Mouse (Mus musculus): ENCODE data around the gene Dnah2.
"Not testable (repeated sequence)": the region's sequence is repeated elsewhere in the genome, so short reads cannot be mapped to it uniquely, and the experiment has no call there.

Dnah2 gene

DNA sequence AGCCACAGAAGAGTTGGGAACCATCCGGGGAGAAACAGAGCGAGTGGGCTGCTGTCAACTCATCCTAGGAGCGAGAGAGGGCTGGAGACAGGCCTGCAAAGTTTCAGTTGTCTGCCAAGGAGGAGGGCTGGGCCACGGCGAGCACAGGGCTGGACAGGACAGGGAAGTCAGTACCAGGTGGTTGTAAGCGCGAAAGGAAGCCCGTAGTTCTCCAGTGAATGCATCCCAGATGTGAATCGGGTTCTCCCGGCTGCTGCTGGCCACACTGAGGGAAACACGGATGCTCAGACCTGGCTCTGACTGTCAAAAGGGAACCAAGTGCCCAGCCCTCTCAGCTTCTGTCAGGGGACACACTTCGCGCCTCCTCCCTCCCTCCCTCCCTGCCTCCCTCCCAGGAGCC lies 14.5 kb upstream of the Dnah2 start:
- DNase-seq (ENCODE audit: low spot score in 2 of 2), result no peak

DNA sequence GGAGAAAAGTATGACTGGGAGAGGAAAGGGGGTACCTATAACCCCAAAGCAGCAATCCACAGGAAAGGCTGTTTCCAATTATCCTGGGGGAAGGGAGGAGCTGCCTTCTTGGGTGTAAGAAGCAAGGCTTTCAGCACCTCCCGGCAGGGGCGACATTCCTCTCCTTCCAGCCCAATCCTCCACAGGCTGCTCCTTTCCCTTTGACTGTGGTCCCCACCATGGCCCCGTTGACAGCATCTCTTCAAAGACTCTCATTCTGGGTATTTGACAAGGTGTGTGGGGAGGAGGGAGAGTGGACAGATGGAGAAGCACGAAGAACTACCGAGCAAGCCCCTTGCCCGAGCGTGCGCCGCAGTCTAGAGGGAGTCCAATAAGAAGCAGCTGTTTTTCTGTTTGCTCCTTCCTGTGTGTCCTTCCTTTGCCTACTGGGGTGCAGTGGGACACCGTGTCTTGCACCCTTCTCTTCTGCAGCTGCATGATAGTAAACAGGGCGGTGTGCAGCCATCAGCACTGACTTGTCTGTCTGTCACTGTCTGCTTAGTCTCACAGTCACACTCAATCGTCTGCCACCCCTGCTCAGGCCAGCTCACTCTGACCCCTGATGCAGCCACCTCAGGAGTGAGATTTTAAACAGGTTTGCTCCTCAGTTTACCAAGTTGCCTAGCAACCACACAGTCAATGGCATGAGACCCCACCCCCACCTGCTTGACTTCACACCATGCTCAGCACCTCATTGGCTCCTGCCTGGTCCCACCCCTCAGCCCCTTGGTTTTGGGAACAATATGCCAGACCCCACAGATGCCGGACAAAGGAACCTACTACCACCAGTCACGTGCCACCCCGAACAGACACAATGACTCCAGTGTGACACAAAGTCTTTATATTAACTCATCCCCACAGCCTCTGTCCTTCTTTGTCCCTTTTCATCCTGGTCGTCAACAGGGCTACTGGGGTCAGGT lies 12.3 kb upstream of the Dnah2 start:
- DNase-seq (ENCODE audit: low spot score in 2 of 2), result no peak

DNA sequence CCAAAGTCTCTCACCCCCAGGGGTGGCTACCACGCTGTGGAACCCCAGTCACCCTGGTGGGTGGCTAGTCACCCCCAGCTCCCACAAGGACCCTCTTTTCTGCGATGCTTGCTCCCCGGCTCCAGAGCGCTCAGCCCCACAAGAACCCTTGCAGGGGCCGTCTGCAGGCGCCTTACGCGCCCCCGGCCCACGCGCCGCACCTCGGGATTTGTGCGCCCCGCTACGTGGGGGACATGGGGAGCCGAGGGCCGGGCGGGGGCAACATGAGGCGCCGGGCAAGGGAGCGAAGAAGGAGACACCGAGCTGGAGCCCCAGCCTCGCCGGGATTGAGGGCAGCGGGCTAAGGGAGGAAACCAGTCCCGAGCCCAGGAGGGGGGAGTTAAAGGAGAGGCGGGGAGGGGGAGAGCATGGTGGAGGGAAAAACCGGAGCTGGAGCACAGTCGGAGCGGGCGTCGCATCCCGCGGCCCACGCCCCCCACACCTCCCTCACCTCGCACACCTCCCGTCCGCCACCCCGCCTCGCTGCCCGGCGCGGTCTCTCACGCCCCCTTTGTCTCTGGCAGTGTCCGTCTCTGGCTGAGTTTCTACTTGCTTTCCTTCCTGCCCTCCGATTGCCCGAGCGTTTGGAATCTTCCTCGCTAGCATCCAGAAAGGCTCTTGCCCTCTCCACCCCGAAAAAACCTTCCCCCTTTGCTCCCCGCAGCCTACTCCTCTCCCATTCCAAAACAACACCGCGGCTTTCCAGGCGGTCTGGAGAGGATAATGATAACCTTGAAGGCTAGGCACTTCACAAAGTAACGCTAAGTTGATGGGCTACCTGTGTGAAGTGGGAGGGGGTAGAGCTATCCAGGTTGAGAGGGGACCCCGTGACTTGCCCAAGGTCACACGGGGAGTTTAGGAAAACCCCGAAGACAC lies 11.2 kb upstream of the Dnah2 start, which contains the start of gene Efnb3:
Gene Efnb3, minus strand, starts transcription at position 355 of the 915 bp plus-strand sequence.
- DNase-seq (ENCODE audit: low spot score in 2 of 2), result no peak

- no peak for DNase-seq (ENCODE audit: low spot score in 2 of 2)
Measured at GRCm38 (mm10) chr11:69559183-69559582, 10.3 kb upstream of the Dnah2 start.

- no peak for DNase-seq (ENCODE audit: low spot score in 2 of 2)
Measured at GRCm38 (mm10) chr11:69558756-69559155, 9.8 kb upstream of the Dnah2 start.

GRCm38 (mm10) chr11:69557381-69557958 lies 8.6 kb upstream of the Dnah2 start:
- DNase-seq (ENCODE audit: low spot score in 2 of 2), result no peak

GRCm38 (mm10) chr11:69554539-69555140 lies 5.7 kb upstream of the Dnah2 start:
- DNase-seq (ENCODE audit: low spot score in 2 of 2), result no peak

- DNase-seq (ENCODE audit: low spot score in 2 of 2), result no peak
Measured at GRCm38 (mm10) chr11:69553341-69553721, 4.4 kb upstream of the Dnah2 start.

DNA sequence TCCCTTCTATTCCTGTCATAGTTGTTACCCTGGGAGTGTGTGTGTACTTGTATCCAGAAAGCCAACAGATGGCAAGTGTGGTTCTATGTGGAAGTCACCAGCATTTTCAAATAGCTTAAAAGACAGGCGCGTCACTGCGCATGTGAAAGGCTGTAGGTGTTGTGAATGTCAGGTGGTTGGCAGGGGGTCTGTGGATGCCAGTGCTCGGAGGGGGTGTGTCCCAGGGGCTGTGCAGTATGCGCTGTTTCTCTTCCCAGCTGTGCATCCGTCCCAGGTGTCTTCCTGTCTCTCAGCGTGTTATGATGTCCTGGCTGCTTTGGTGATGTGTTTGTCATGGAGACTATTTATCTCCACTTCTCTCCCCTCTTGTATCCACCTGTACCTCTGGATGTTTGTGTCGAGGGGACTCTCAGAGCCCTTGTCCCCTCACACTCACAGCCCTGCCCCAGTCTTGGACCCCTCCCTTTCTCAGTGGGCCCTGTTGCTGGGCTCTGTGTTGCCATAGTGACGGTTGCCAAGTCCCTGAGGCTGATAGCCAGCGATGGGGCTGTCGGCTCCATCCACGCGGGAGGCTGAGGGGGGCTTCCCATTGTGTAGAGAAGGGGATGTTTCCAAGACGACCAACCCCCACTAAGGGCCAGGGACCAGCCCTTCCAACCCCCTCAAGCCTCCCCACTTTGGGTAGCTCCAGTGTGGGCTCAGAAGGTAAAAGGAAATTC lies 3.9 kb upstream of the Dnah2 start:
- DNase-seq (ENCODE audit: low spot score in 2 of 2), result peak; percentile 67 to 70

DNA sequence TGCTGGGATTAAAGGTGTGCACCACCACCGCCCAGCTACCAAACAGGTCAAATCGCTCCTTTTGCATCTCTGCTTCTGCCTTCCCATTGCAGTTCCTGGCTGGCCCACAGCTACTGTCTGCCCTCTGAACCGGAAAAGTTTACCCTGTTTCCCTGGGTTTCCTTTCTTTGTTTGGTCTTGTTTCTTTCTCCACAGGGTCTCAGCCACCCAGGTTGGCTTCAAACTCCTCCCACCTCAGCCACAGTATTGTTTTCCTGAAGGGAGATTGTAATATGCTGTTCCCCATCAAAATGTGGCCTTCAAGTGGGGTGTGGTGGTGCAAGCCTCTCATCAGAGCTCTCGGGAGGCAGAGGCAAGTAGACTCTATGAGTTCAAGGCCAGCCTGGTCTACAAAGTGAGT lies 2.4 kb upstream of the Dnah2 start:
- no peak for DNase-seq (ENCODE audit: low spot score in 2 of 2)

DNA sequence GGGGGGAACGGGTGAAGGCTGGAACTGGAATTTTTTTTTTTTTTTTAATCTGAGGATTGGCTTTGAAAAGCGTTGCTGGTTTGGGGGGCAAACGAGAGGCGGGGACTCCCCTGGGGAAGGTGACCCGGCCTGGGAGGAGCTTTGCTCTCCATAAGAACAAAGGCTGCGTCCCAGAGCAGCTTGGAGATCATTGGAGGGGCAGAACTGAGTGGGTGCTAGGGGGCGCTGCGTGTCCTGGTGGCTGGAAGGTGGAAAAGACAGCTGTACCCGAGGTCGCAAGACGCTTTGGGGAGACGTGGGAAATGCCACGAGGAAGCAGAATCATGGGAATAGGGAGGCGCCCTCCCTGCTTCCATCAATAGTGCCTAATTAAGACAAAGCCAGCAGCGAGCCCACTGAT lies 1.8 kb downstream of the Dnah2 start:
- peak in 1 of 2 experiments; percentile 50 for DNase-seq (ENCODE audit: low spot score in 2 of 2)

DNA sequence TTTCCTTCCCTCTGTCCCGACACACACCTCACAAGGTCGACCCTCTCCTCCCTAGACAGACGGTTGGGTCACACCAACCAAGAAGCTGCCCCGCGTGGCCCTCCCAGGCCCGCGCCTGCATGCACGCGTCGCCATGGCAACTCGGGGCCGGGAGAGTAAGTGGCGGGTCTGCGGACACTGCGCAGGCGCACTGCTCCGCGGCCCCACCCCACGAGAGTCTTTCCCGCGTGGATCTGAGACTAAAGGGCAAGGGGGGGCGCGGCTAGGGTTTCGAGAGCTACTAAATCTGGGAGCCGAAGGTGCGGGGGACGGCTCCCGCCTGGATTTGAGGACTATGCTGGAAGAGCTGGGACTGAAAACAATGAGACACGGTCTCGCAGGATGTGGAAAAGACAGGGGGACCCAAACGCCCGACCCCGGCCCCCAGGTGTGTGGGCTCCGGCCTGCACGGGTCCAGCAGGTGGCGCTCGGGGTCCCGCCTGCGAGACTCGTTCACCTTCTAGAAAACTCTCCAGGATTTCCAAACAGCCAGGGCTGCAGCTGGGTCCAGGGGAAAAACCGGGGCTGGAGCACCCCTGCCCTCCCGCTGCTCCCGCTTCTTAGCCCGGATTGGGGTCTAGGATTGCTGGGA lies 2.4 kb downstream of the Dnah2 start:
- peak; percentile 83 to 86 for DNase-seq (ENCODE audit: low spot score in 2 of 2)

DNA sequence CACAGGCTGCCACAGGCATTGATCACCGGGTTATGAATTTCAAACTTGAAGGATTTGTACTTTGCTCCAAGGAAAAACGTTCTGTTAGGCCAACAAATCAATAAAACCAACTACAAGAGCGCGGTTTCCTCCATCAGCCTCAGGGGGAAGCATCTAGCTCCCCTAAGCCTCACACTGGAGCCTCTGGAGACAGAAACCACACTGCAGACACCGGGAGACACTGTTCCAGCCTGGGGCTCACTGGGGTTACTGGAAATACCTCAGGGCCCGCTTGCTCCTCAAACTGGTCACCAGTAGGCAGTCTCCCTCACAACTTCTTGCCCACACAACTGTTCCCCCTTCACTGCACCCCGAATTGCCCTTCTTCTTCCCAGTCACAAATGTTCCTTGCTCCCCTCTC lies 3.0 kb downstream of the Dnah2 start:
- DNase-seq (ENCODE audit: low spot score in 2 of 2), result no peak

GRCm38 (mm10) chr11:69543598-69543997 lies 5.3 kb downstream of the Dnah2 start:
- no peak for DNase-seq (ENCODE audit: low spot score in 2 of 2)

DNA sequence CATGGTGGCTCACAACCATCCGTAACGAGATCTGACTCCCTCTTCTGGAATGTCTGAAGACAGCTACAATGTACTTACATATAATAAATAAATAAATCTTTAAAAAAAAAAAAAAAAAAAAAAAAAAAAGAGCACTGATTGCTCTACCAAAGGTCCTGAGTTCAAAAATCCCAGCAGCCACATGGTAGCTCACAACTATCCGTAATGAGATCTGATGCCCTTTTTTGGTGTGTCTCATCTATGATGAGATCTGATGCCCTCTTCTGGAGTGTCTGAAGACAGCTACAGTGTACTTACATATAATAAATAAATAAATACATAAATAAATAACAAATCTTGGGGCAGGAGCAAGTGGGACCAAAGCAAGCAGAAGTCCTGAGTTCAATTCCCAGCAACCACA lies 7.2 kb downstream of the Dnah2 start:
- not testable (repeated sequence) for DNase-seq (ENCODE audit: low spot score in 2 of 2)

- no peak for DNase-seq (ENCODE audit: low spot score in 2 of 2)
Measured at GRCm38 (mm10) chr11:69540700-69541099, 8.2 kb downstream of the Dnah2 start.

- no peak for DNase-seq (ENCODE audit: low spot score in 2 of 2)
Measured at GRCm38 (mm10) chr11:69534990-69535389, 13.9 kb downstream of the Dnah2 start.

DNA sequence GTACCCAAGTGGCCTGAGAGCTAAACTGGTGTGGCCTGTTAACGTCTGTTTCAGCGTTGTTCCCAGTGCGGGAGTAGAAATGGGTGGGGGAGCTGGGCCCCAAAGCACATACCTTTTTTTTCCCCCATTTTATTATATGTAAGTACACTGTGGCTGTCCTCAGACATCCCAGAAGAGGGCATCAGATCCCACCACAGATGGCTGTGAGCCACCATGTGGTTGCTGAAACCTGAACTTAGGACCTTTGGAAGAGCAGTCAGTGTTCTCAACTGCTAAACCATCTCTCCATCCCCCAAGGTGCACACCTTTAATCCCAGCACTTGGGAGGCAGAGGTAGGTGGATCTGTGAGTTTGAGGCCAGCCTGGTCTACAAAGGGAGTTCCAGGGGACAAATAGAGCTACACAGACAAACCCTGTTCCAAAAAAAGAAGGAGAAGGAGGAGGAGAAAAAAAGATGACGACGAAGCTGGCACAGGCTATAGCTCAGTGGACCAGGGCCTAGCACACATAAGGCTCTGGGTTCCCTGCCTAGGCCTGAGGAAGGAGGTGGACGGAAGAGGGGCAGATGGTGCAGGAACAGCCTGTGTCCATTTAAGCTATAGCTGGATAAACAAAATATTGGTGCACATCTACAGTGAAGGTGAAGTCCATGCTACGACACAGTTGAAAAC lies 16.3 kb downstream of the Dnah2 start:
- no peak for DNase-seq (ENCODE audit: low spot score in 2 of 2)

- not testable (repeated sequence) for DNase-seq (ENCODE audit: low spot score in 2 of 2)
Measured at GRCm38 (mm10) chr11:69530755-69531154, 18.2 kb downstream of the Dnah2 start.

GRCm38 (mm10) chr11:69530281-69530680 lies 18.6 kb downstream of the Dnah2 start:
- not testable (repeated sequence) for DNase-seq (ENCODE audit: low spot score in 2 of 2)
